Mouse (Mus musculus): ENCODE results near the gene Osbpl9.

GRCm38 (mm10) chr4:109224762-109225552, 22.9 kb upstream of the Osbpl9 start:
- no peak for TF ChIP-seq CTCF (IDR thresholded peaks at IDR 0.05; ENCODE audit: low read depth)
- TF ChIP-seq EP300 (IDR thresholded peaks at IDR 0.05; ENCODE audit: low read depth), result no peak
